Mouse (Mus musculus): ENCODE results near the gene Pebp1. TPM values are rescaled to one million over a fixed set of nuclear protein-coding genes. Genes with fewer than 3 reads are reported as not detected.
"Not testable (repeated sequence)": the region's sequence is repeated elsewhere in the genome, so short reads cannot be mapped to it uniquely, and the experiment has no call there.

Gene Pebp1
- polyA plus RNA-seq, 1 experiment from 2014 or later = 726 TPM

- no peak overlapping the region for H3K4me2 ChIP-seq
- no peaks in the 10 kb centered on the region for H3K9me3 ChIP-seq
- no peaks in the 10 kb centered on the region for H3K36me3 ChIP-seq
- no peak overlapping the region for H3K4me3 ChIP-seq
- H3K9ac ChIP-seq = no peak overlapping the region
- H3K4me1 ChIP-seq = no peaks in the 10 kb centered on the region
- no peaks in the 10 kb centered on the region for H3K27me3 ChIP-seq
- WGBS = 86% methylated on average over 5 of the region's 5 CpGs
- H3K27ac ChIP-seq = no peak overlapping the region
- no peak for ATAC-seq (ENCODE audit: borderline replicate concordance, extremely low read depth, low FRiP score, low TSS enrichment)
These were observed 18.3 kb upstream of the Pebp1 start for GRCm38 (mm10) chr5:117305754-117306153.

- ATAC-seq (ENCODE audit: borderline replicate concordance, extremely low read depth, low FRiP score, low TSS enrichment) = no peak
- no peaks in the 10 kb centered on the region for H3K36me3 ChIP-seq
- H3K4me3 ChIP-seq = no peak overlapping the region
- no peaks in the 10 kb centered on the region for H3K4me1 ChIP-seq
- H3K9me3 ChIP-seq = no peaks in the 10 kb centered on the region
- WGBS = 65% methylated on average over 7 of the region's 7 CpGs
- H3K4me2 ChIP-seq = no peak overlapping the region
- no peaks in the 10 kb centered on the region for H3K27me3 ChIP-seq
- no peak overlapping the region for H3K9ac ChIP-seq
- no peak overlapping the region for H3K27ac ChIP-seq
These were observed 17.5 kb upstream of the Pebp1 start for GRCm38 (mm10) chr5:117304947-117305346.

- Histone ChIP-seq H3K4me1 (no peaks in the 10 kb centered on the region), H3K4me3 (no peak overlapping the region), H3K9me3 (no peaks in the 10 kb centered on the region), H3K9ac (no peak overlapping the region), H3K27me3 (no peaks in the 10 kb centered on the region), H3K27ac (no peak overlapping the region), H3K4me2 (no peak overlapping the region), H3K36me3 (no peaks in the 10 kb centered on the region)
- ATAC-seq (ENCODE audit: borderline replicate concordance, extremely low read depth, low FRiP score, low TSS enrichment) = no peak
- WGBS = 52% methylated on average over 18 of the region's 18 CpGs
These were observed 16.5 kb upstream of the Pebp1 start for GRCm38 (mm10) chr5:117303691-117304579.

- ATAC-seq (ENCODE audit: borderline replicate concordance, extremely low read depth, low FRiP score, low TSS enrichment) = peak; percentile 39; the same call in 1 of the 2 replicates
- H3K27ac ChIP-seq = no peak overlapping the region
- no peak overlapping the region for H3K4me3 ChIP-seq
- no peaks in the 10 kb centered on the region for H3K27me3 ChIP-seq
- no peak overlapping the region for H3K4me2 ChIP-seq
- H3K9ac ChIP-seq = no peak overlapping the region
- H3K36me3 ChIP-seq = no peaks in the 10 kb centered on the region
- no peaks in the 10 kb centered on the region for H3K4me1 ChIP-seq
- 41% methylated on average over 3 of the region's 3 CpGs for WGBS
- H3K9me3 ChIP-seq = no peaks in the 10 kb centered on the region
These were observed 15.5 kb upstream of the Pebp1 start for GRCm38 (mm10) chr5:117302899-117303298.

GRCm38 (mm10) chr5:117295011-117295410, 7.6 kb upstream of the Pebp1 start:
- Histone ChIP-seq H3K27ac (no peak overlapping the region), H3K36me3 (no peaks in the 10 kb centered on the region), H3K4me3 (no peak overlapping the region), H3K9me3 (no peaks in the 10 kb centered on the region), H3K9ac (no peak overlapping the region), H3K4me2 (no peak overlapping the region), H3K4me1 (no peaks in the 10 kb centered on the region), H3K27me3 (no peaks in the 10 kb centered on the region)
- WGBS = 88% methylated on average over 8 of the region's 8 CpGs
- no peak for ATAC-seq (ENCODE audit: borderline replicate concordance, extremely low read depth, low FRiP score, low TSS enrichment)

GRCm38 (mm10) chr5:117293776-117294175, 6.4 kb upstream of the Pebp1 start:
- H3K27ac ChIP-seq; H3K4me1 ChIP-seq; H3K27me3 ChIP-seq; H3K4me2 ChIP-seq; H3K36me3 ChIP-seq; H3K9ac ChIP-seq; H3K9me3 ChIP-seq; H3K4me3 ChIP-seq; ATAC-seq (ENCODE audit: borderline replicate concordance, extremely low read depth, low FRiP score, low TSS enrichment): not testable (repeated sequence)
- 78% methylated on average over 3 of the region's 3 CpGs for WGBS

- H3K9ac ChIP-seq = no peak overlapping the region
- H3K27me3 ChIP-seq = no peaks in the 10 kb centered on the region
- H3K9me3 ChIP-seq = no peaks in the 10 kb centered on the region
- ATAC-seq (ENCODE audit: borderline replicate concordance, extremely low read depth, low FRiP score, low TSS enrichment) = no peak
- H3K4me2 ChIP-seq = no peak overlapping the region
- H3K27ac ChIP-seq = no peak overlapping the region
- no peak overlapping the region for H3K4me3 ChIP-seq
- WGBS = 73% methylated on average over 6 of the region's 6 CpGs
- H3K36me3 ChIP-seq = no peaks in the 10 kb centered on the region
- peaks cover 6% of the 10 kb centered on the region for H3K4me1 ChIP-seq
These were observed 5.1 kb upstream of the Pebp1 start for GRCm38 (mm10) chr5:117292547-117292946.

GRCm38 (mm10) chr5:117291312-117291711, 3.9 kb upstream of the Pebp1 start:
- no peak overlapping the region for H3K4me3 ChIP-seq
- WGBS = 80% methylated on average over 3 of the region's 3 CpGs
- H3K4me1 ChIP-seq = peaks cover 10% of the 10 kb centered on the region
- H3K27ac ChIP-seq = no peak overlapping the region
- H3K9me3 ChIP-seq = no peaks in the 10 kb centered on the region
- ATAC-seq (ENCODE audit: borderline replicate concordance, extremely low read depth, low FRiP score, low TSS enrichment) = no peak
- H3K27me3 ChIP-seq = no peaks in the 10 kb centered on the region
- no peak overlapping the region for H3K9ac ChIP-seq
- H3K36me3 ChIP-seq = no peaks in the 10 kb centered on the region
- no peak overlapping the region for H3K4me2 ChIP-seq

- 95% methylated on average over 2 of the region's 2 CpGs for WGBS
- Histone ChIP-seq H3K4me2 (no peak overlapping the region), H3K4me1 (peaks cover 20% of the 10 kb centered on the region), H3K27me3 (no peaks in the 10 kb centered on the region), H3K36me3 (peaks cover 3% of the 10 kb centered on the region; the same call in 1 of the 2 replicates), H3K9ac (no peak overlapping the region), H3K27ac (no peak overlapping the region), H3K9me3 (no peaks in the 10 kb centered on the region), H3K4me3 (no peak overlapping the region)
- ATAC-seq (ENCODE audit: borderline replicate concordance, extremely low read depth, low FRiP score, low TSS enrichment) = no peak
These were observed 2.7 kb upstream of the Pebp1 start for GRCm38 (mm10) chr5:117290081-117290480.

GRCm38 (mm10) chr5:117289646-117290045, 2.2 kb upstream of the Pebp1 start:
- Histone ChIP-seq H3K4me1 (peaks cover 25% of the 10 kb centered on the region), H3K27ac (no peak overlapping the region), H3K36me3 (peaks cover 7% of the 10 kb centered on the region; the same call in 1 of the 2 replicates), H3K9ac (no peak overlapping the region), H3K4me2 (no peak overlapping the region), H3K9me3 (no peaks in the 10 kb centered on the region), H3K4me3 (no peak overlapping the region), H3K27me3 (no peaks in the 10 kb centered on the region)
- no peak for ATAC-seq (ENCODE audit: borderline replicate concordance, extremely low read depth, low FRiP score, low TSS enrichment)

GRCm38 (mm10) chr5:117286286-117286685, 1.1 kb downstream of the Pebp1 start:
- no peak overlapping the region for H3K27ac ChIP-seq

GRCm38 (mm10) chr5:117285266-117285665, 2.2 kb downstream of the Pebp1 start:
- Histone ChIP-seq H3K4me2 (no peak overlapping the region), H3K36me3 (peaks cover 30% of the 10 kb centered on the region)
- ATAC-seq (ENCODE audit: borderline replicate concordance, extremely low read depth, low FRiP score, low TSS enrichment) = no peak

More at GRCm38 (mm10) chr5:117286286-117286685, 1.1 kb downstream of the Pebp1 start:
- Histone ChIP-seq H3K4me3 (peak overlapping the region; percentile 88), H3K27me3 (no peaks in the 10 kb centered on the region), H3K9me3 (no peaks in the 10 kb centered on the region), H3K36me3 (peaks cover 23% of the 10 kb centered on the region), H3K4me1 (peaks cover 26% of the 10 kb centered on the region), H3K4me2 (peak overlapping the region; percentile 79), H3K9ac (peak overlapping the region; percentile 84)
- WGBS = 37% methylated on average over 3 of the region's 3 CpGs
- ATAC-seq (ENCODE audit: borderline replicate concordance, extremely low read depth, low FRiP score, low TSS enrichment) = no peak

More at GRCm38 (mm10) chr5:117285266-117285665, 2.2 kb downstream of the Pebp1 start:
- Histone ChIP-seq H3K4me3 (no peak overlapping the region), H3K27ac (no peak overlapping the region), H3K9ac (no peak overlapping the region), H3K4me1 (peaks cover 26% of the 10 kb centered on the region), H3K27me3 (no peaks in the 10 kb centered on the region), H3K9me3 (no peaks in the 10 kb centered on the region)
- 73% methylated on average over 4 of the region's 4 CpGs for WGBS
